Mouse (Mus musculus): ENCODE results near the gene Aldh16a1.

DNA sequence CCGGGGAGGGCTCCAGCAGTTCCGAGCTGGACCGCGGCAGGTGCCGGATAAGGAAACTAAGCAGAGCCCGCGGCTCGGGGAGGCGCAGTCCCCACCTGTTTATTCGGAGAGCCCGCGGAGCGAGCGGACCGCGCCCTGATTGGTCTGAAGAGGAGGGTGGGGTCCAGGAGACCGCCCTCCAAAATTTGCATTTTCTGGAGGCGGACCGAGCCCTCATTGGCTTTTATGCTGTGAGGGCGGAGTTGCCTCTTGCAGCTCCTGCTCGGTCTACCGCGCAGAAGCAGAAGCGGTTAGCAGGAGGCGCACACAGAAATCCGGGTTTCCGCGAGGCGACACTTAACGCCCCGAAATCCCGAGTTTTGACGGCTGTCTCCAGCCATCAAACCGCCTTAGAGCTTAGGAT, 27.8 kb upstream of the Aldh16a1 start:
- TF ChIP-seq CTCF (conservative IDR thresholded peaks at IDR 0.05 in 1 of 2, IDR thresholded peaks at IDR 0.05 in 1 of 2; ENCODE audit: low read depth in 2 of 2, low read length in 2 of 2) (no peak), POLR2A (IDR thresholded peaks at IDR 0.05; ENCODE audit: low read depth, low read length) (peak; percentile 69)

Data from CH12.LX (cell line).